Mouse (Mus musculus): ENCODE results near the gene Slc22a12.

GRCm38 (mm10) chr19:6497803-6498202 is 45.0 kb downstream of the Slc22a12 start:
- TF ChIP-seq POLR2A (IDR thresholded peaks at IDR 0.05; ENCODE audit: low read depth, low read length), result no peak
- TF ChIP-seq CTCF (IDR thresholded peaks at IDR 0.05; ENCODE audit: extremely low read depth, insufficient read depth, insufficient read length, insufficient replicate concordance), result no peak
